Comparison of ENCODE assay signal across 11 mouse cellular contexts in genomic region chr13:97442806-97443205, GRCm38 (mm10).
A peak's percentile ranks its signal among the peaks of the same experiment; 100 is the strongest.
DNase-seq lines count a peak whose midpoint lies in the region; ATAC-seq and TF ChIP-seq lines count a peak whose summit lies in the region.
"Had no signal": no experiment of that assay in that cellular context is flagged by ENCODE, and none has a peak within 500 bp of the region (broad histone marks: within the 10 kb centered on the region; RNA-seq: fewer than 3 reads in every experiment).

No protein-coding gene starts in this region.

- 93% methylated on average over 1 of the region's 1 CpGs for WGBS in forebrain, postnatal 0 days
- 97% methylated on average over 1 of the region's 1 CpGs for WGBS in forebrain, embryonic 16.5 days
- 76% methylated on average over 1 of the region's 1 CpGs for WGBS in limb, embryonic 13.5 days

- DNase-seq in forebrain, postnatal 0 days: no peak
- DNase-seq in left cerebral cortex, adult 2 months (ENCODE audit: extremely low spot score in 1 of 2, low spot score in 2 of 2): no peak
- DNase-seq in left cerebral cortex, postnatal 14 days (ENCODE audit: low spot score in 2 of 2): no peak
- no peak for DNase-seq in adrenal gland, postnatal 25 days
- DNase-seq in T-cell, adult 2 months (ENCODE audit: low spot score): no peak
- DNase-seq: cerebellum, adult 18-20 months; gastrocnemius, postnatal 36 days; lung, adult 2 months had no signal

- intact Hi-C loops in left cerebral cortex, adult 2 months (cut with DNase I): loop anchor here (1.0 kb wide), 1 partner anchor 116 kb away; no protein-coding TSS in a partner anchor
- intact Hi-C loops in left cerebral cortex, postnatal 14 days (cut with DNase I): no loop called here

- H3K9me3 ChIP-seq in forebrain, postnatal 0 days (ENCODE audit: low read length): no peaks in the 10 kb centered on the region
- no peaks in the 10 kb centered on the region for H3K9me3 ChIP-seq in forebrain, embryonic 16.5 days (ENCODE audit: control insufficient read depth, low read length)
- H3K9me3 ChIP-seq in limb, embryonic 13.5 days: no peaks in the 10 kb centered on the region

- H3K9ac ChIP-seq in forebrain, postnatal 0 days: no peak overlapping the region; the same call in 1 of the 2 replicates
- H3K9ac ChIP-seq in forebrain, embryonic 16.5 days (replicated peaks; ENCODE audit: low read depth, low read length): no peak overlapping the region
- no peak overlapping the region for H3K9ac ChIP-seq in limb, embryonic 13.5 days

- no peak for TF ChIP-seq CTCF in forebrain, postnatal 0 days (IDR thresholded peaks at IDR 0.05; ENCODE audit: low read depth)
- TF ChIP-seq CTCF in left cerebral cortex, adult 2 months (IDR thresholded peaks at IDR 0.05): no peak

- peaks cover 20% of the 10 kb centered on the region for H3K4me1 ChIP-seq in forebrain, postnatal 0 days (ENCODE audit: insufficient read depth)
- H3K4me1 ChIP-seq in forebrain, embryonic 16.5 days (replicated peaks; ENCODE audit: control insufficient read depth, insufficient read depth, low read length): peaks cover 30% of the 10 kb centered on the region
- peaks cover 36% of the 10 kb centered on the region for H3K4me1 ChIP-seq in limb, embryonic 13.5 days

- no peak overlapping the region for H3K4me2 ChIP-seq in forebrain, postnatal 0 days (ENCODE audit: low read depth)
- no peak overlapping the region for H3K4me2 ChIP-seq in forebrain, embryonic 16.5 days (ENCODE audit: low read length)
- peak overlapping the region; percentile 39; the same call in 1 of the 2 replicates for H3K4me2 ChIP-seq in limb, embryonic 13.5 days (replicated peaks)

- no peak overlapping the region for H3K4me3 ChIP-seq in forebrain, postnatal 0 days (ENCODE audit: low read depth, low read length)
- H3K4me3 ChIP-seq in forebrain, embryonic 16.5 days (replicated peaks; ENCODE audit: low read length): no peak overlapping the region
- H3K4me3 ChIP-seq in left cerebral cortex, adult 2 months: no peak overlapping the region
- H3K4me3 ChIP-seq in limb, embryonic 13.5 days: no peak overlapping the region

- no peaks in the 10 kb centered on the region for H3K36me3 ChIP-seq in forebrain, postnatal 0 days (ENCODE audit: insufficient read depth)
- H3K36me3 ChIP-seq in forebrain, embryonic 16.5 days (ENCODE audit: control insufficient read depth, insufficient read depth): no peaks in the 10 kb centered on the region
- no peaks in the 10 kb centered on the region for H3K36me3 ChIP-seq in limb, embryonic 13.5 days

- no peaks in the 10 kb centered on the region for H3K27me3 ChIP-seq in forebrain, postnatal 0 days (ENCODE audit: insufficient read depth, low read length)
- no peaks in the 10 kb centered on the region for H3K27me3 ChIP-seq in forebrain, embryonic 16.5 days (replicated peaks; ENCODE audit: control insufficient read depth, insufficient read depth, low read length)
- peaks cover 5% of the 10 kb centered on the region; the same call in 1 of the 2 replicates for H3K27me3 ChIP-seq in limb, embryonic 13.5 days

- H3K27ac ChIP-seq in forebrain, postnatal 0 days (ENCODE audit: low read depth, low read length): 0 out of 2 replicates have a peak overlapping the region, but pooled peaks have one; percentile 1
- no peak overlapping the region for H3K27ac ChIP-seq in forebrain, embryonic 16.5 days (ENCODE audit: low read length)
- H3K27ac ChIP-seq in left cerebral cortex, adult 2 months: peak overlapping the region; percentile 79
- 0 out of 2 replicates have a peak overlapping the region, but pooled peaks have one; percentile 10 for H3K27ac ChIP-seq in limb, embryonic 13.5 days

- ATAC-seq in forebrain, postnatal 0 days: no peak
- ATAC-seq in forebrain, embryonic 16.5 days: no peak
- peak; percentile 33 for ATAC-seq in CD4-positive, CD25-positive, alpha-beta regulatory T cell, adult 4 months
- ATAC-seq in limb, embryonic 13.5 days (ENCODE audit: low FRiP score, low read depth): no peak
